Mouse (Mus musculus): Measurements from ENCODE around the gene Scmh1.

DNA sequence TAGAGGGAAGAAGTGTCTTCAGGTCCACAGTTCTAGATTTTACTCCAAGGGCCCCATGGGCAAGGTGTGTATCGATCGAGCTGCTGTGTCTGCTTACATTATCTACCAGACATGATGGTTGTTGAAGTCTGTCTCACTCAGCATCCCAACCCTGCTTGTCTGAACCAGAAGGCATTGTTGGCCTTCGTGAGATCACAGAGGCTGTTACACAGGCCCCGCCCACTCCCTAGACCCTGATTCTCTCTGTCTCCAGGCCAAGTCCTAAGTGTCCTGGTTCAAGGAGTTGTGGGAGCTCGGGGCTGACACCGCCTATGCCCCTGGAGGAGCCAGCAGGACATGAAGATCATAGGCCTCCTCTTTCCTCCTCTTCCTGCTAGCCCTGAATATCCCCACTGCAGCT lies 126.9 kb downstream of the Scmh1 start, which contains the start of gene Slfnl1:
- TF ChIP-seq CTCF (IDR thresholded peaks at IDR 0.05; ENCODE audit: insufficient read depth, low read length): no peak
- TF ChIP-seq POLR2A (IDR thresholded peaks at IDR 0.05; ENCODE audit: borderline replicate concordance, extremely low read depth, low read depth, low read length): no peak
